Mouse (Mus musculus): ENCODE data around the gene Snx32. TPM values are rescaled to one million over a fixed set of nuclear protein-coding genes. Genes with fewer than 3 reads are reported as not detected.

Snx32 gene
- total RNA-seq, 2 experiments from 2014 or later = 88.3 TPM

- no peak for DNase-seq (ENCODE audit: low spot score in 2 of 2)
Measured at GRCm38 (mm10) chr19:5457746-5458442, 52.4 kb downstream of the Snx32 start, which contains the start of gene Ccdc85b. TSS of gene Ccdc85b (minus strand) at chr19:5457894.

GRCm38 (mm10) chr19:5456922-5457745, 53.2 kb downstream of the Snx32 start:
- DNase-seq (ENCODE audit: low spot score in 2 of 2) = peak; percentile 93 to 97

GRCm38 (mm10) chr19:5456241-5456921, 54.0 kb downstream of the Snx32 start:
- DNase-seq (ENCODE audit: low spot score in 2 of 2) = no peak

- DNase-seq (ENCODE audit: low spot score in 2 of 2) = no peak
Measured at GRCm38 (mm10) chr19:5455568-5455967, 54.8 kb downstream of the Snx32 start.

GRCm38 (mm10) chr19:5455037-5455436, 55.3 kb downstream of the Snx32 start:
- DNase-seq (ENCODE audit: low spot score in 2 of 2) = no peak

GRCm38 (mm10) chr19:5451766-5452165, 58.6 kb downstream of the Snx32 start:
- no peak for DNase-seq (ENCODE audit: low spot score in 2 of 2)

- DNase-seq (ENCODE audit: low spot score in 2 of 2) = no peak
Measured at GRCm38 (mm10) chr19:5449673-5450072, 60.7 kb downstream of the Snx32 start.

- no peak for DNase-seq (ENCODE audit: low spot score in 2 of 2)
Measured at GRCm38 (mm10) chr19:5448354-5449150, 61.8 kb downstream of the Snx32 start.

- DNase-seq (ENCODE audit: low spot score in 2 of 2) = peak; percentile 71 to 77
Measured at GRCm38 (mm10) chr19:5447515-5448353, 62.6 kb downstream of the Snx32 start, which contains the start of gene Fosl1. TSS of gene Fosl1 (plus strand) at chr19:5447547.

GRCm38 (mm10) chr19:5445747-5446146, 64.6 kb downstream of the Snx32 start:
- no peak for DNase-seq (ENCODE audit: low spot score in 2 of 2)

GRCm38 (mm10) chr19:5444954-5445353, 65.4 kb downstream of the Snx32 start:
- no peak for DNase-seq (ENCODE audit: low spot score in 2 of 2)

- DNase-seq (ENCODE audit: low spot score in 2 of 2) = no peak
Measured at GRCm38 (mm10) chr19:5444371-5444908, 65.9 kb downstream of the Snx32 start.

Other genes starting within 250 kb of the Snx32 start
- gene Pacs1, start 237.4 kb downstream of the Snx32 start, total RNA-seq (2021) = 10 to 100 TPM; 57.3 to 61.0 TPM
- 100 to 1,000 TPM; 209 to 213 TPM for gene Sf3b2, start 215.1 kb downstream of the Snx32 start, total RNA-seq (2021)
- 10 to 100 TPM; 70.5 to 73.8 TPM for gene Gal3st3, start 212.2 kb downstream of the Snx32 start, total RNA-seq (2021)
- not detected for gene Catsper1, start 174.8 kb downstream of the Snx32 start, total RNA-seq (2021)
- gene Cst6, start 161.0 kb downstream of the Snx32 start, total RNA-seq (2021) = 10 to 100 TPM; 25.4 to 26.9 TPM
- gene Eif1ad, start 143.8 kb downstream of the Snx32 start, total RNA-seq (2021) = 10 to 100 TPM; 22.6 to 26.3 TPM
- 10 to 100 TPM; 83.5 to 84.2 TPM for gene Banf1, start 143.4 kb downstream of the Snx32 start, total RNA-seq (2021)
- gene Sart1, start 121.8 kb downstream of the Snx32 start, total RNA-seq (2021) = 10 to 100 TPM; 78.4 to 88.6 TPM
- not detected for gene Tsga10ip, start 108.0 kb downstream of the Snx32 start, total RNA-seq (2021)
- 100 to 1,000 TPM; 263 to 283 TPM for gene Drap1, start 85.6 kb downstream of the Snx32 start, total RNA-seq (2021)
- 10 to 100 TPM; 73.6 to 75.6 TPM for gene AI837181, start 85.4 kb downstream of the Snx32 start, total RNA-seq (2021)
- not detected for gene Fosl1, start 63.0 kb downstream of the Snx32 start, total RNA-seq (2021)
- gene Ccdc85b, start 52.6 kb downstream of the Snx32 start, total RNA-seq (2021) = 10 to 100 TPM; 28.3 to 31.5 TPM
- 10 to 100 TPM; 91.2 to 98.9 TPM for gene Fibp, start 49.9 kb downstream of the Snx32 start, total RNA-seq (2021)
- under 1 TPM; 0.33 to 0.61 TPM for gene Ctsw, start 42.0 kb downstream of the Snx32 start, total RNA-seq (2021)
- 10 to 100 TPM; 12.9 to 15.9 TPM for gene Efemp2, start 36.6 kb downstream of the Snx32 start, total RNA-seq (2021)
- gene Mus81, start 22.1 kb downstream of the Snx32 start, total RNA-seq (2021) = 10 to 100 TPM; 28.0 to 33.9 TPM
- 1,000 to 10,000 TPM; 1,316 to 1,327 TPM for gene Cfl1, start 20.1 kb downstream of the Snx32 start, total RNA-seq (2021)
- 1 to 10 TPM; 5.3 to 6.7 TPM for gene 1700020D05Rik, start 6.8 kb downstream of the Snx32 start, total RNA-seq (2021)
- not detected for gene Ovol1, start 50.1 kb upstream of the Snx32 start, total RNA-seq (2021)
- gene Ap5b1, start 57.5 kb upstream of the Snx32 start, total RNA-seq (2021) = 1 to 10 TPM; 5.7 to 6.1 TPM
- gene Rnaseh2c, start 91.3 kb upstream of the Snx32 start, total RNA-seq (2021) = 10 to 100 TPM; 83.1 to 83.4 TPM
- gene Kat5, start 99.7 kb upstream of the Snx32 start, total RNA-seq (2021) = 10 to 100 TPM; 92.6 to 96.3 TPM
- 10 to 100 TPM; 18.8 to 22.0 TPM for gene Rela, start 126.9 kb upstream of the Snx32 start, total RNA-seq (2021)
- 10 to 100 TPM; 11.5 to 13.3 TPM for gene Sipa1, start 153.2 kb upstream of the Snx32 start, total RNA-seq (2021)
- 10 to 100 TPM; 18.8 to 22.4 TPM for gene Map3k11, start 178.2 kb upstream of the Snx32 start, total RNA-seq (2021)
- 10 to 100 TPM; 61.1 to 74.0 TPM for gene Pcnx3, start 178.4 kb upstream of the Snx32 start, total RNA-seq (2021)
- not detected for gene Kcnk7, start 193.8 kb upstream of the Snx32 start, total RNA-seq (2021)
- gene Ehbp1l1, start 215.8 kb upstream of the Snx32 start, total RNA-seq (2021) = 10 to 100 TPM; 23.7 to 24.7 TPM
- 10 to 100 TPM; 24.4 to 30.9 TPM for gene Fam89b, start 219.1 kb upstream of the Snx32 start, total RNA-seq (2021)
- gene Ltbp3, start 230.4 kb upstream of the Snx32 start, total RNA-seq (2021) = 10 to 100 TPM; 37.2 to 41.8 TPM

Measured in left cerebral cortex, adult 18-20 months (tissue).